11 mouse cellular contexts compared by ENCODE assay signal in the genomic region with DNA sequence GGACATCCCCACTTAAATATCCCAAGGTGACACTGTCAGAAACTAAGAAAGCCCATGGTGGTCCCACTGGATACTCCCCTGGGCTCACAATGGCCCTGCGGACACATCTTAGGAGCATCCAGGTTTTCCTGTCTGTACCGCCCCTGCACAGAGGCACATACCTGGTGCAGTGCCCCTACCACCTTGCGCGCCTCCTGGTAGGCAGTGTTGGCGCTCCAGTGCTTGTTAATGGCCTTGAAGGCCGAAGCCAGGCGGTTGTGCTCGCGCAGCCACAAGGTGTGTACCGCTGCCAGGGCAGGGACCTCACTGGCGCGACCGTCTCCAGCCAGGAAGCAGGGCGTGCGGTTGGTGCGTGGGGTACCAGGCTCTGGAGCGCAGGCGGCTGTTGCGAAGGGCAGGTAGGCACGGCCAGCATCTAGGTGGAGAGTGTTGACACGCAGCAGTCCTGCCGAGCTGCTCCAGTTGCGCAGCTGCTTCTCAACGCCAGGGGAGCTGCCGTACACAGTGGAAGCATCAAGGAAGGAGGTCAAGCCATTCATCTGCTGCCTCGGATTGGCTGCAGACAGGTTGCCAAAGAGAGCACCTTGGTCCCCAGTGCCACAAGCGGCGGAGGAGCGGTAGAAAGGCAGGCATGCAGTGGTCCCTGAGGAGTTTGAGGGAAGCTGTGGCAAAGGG. TPM values are rescaled to one million over a fixed set of nuclear protein-coding genes. Genes with fewer than 3 reads are reported as not detected.
DNase-seq lines count a peak whose midpoint lies in the region; ATAC-seq and TF ChIP-seq lines count a peak whose summit lies in the region.
"Had no signal": no experiment of that assay in that cellular context is flagged by ENCODE, and none has a peak within 500 bp of the region (broad histone marks: within the 10 kb centered on the region; RNA-seq: fewer than 3 reads in every experiment).

No protein-coding gene starts in this region.

- no peak overlapping the region for H3K27ac ChIP-seq in kidney, embryonic 15.5 days
- no peak overlapping the region for H3K27ac ChIP-seq in kidney, embryonic 14.5 days (ENCODE audit: low read depth, low read length)
- H3K27ac ChIP-seq in limb, embryonic 10.5 days, result no peak overlapping the region

- H3K36me3 ChIP-seq in kidney, embryonic 15.5 days, result no peaks in the 10 kb centered on the region
- no peaks in the 10 kb centered on the region for H3K36me3 ChIP-seq in kidney, embryonic 14.5 days (ENCODE audit: control insufficient read depth, insufficient read depth, low read length)
- no peaks in the 10 kb centered on the region for H3K36me3 ChIP-seq in E14TG2a.4 (ENCODE audit: insufficient read depth, low read length)
- H3K36me3 ChIP-seq in limb, embryonic 10.5 days, result no peaks in the 10 kb centered on the region

- 39% methylated on average over 29 of the region's 29 CpGs for WGBS in kidney, embryonic 15.5 days
- 37% methylated on average over 29 of the region's 29 CpGs for WGBS in kidney, embryonic 14.5 days
- WGBS in limb, embryonic 10.5 days, result 35% methylated on average over 29 of the region's 29 CpGs

- no peak overlapping the region for H3K9ac ChIP-seq in kidney, embryonic 15.5 days
- H3K9ac ChIP-seq in kidney, embryonic 14.5 days (ENCODE audit: low read depth, low read length), result no peak overlapping the region

- no peaks in the 10 kb centered on the region for H3K9me3 ChIP-seq in kidney, embryonic 15.5 days (replicated peaks)
- no peaks in the 10 kb centered on the region for H3K9me3 ChIP-seq in kidney, embryonic 14.5 days (ENCODE audit: control insufficient read depth, low read length)
- no peaks in the 10 kb centered on the region for H3K9me3 ChIP-seq in E14TG2a.4 (ENCODE audit: low read length)
- H3K9me3 ChIP-seq in limb, embryonic 10.5 days (replicated peaks), result no peaks in the 10 kb centered on the region

- peak overlapping the region; percentile 39 for H3K4me2 ChIP-seq in kidney, embryonic 15.5 days
- H3K4me2 ChIP-seq in kidney, embryonic 14.5 days (replicated peaks; ENCODE audit: low read depth, low read length), result no peak overlapping the region
- H3K4me2 ChIP-seq: liver, embryonic 11.5 days had no signal

- H3K4me1 ChIP-seq in kidney, embryonic 15.5 days, result 0 out of 2 replicates have a peak, but pooled peaks cover 4% of the 10 kb centered on the region
- H3K4me1 ChIP-seq in kidney, embryonic 14.5 days (ENCODE audit: control insufficient read depth, insufficient read depth, low read length), result no peaks in the 10 kb centered on the region
- H3K4me1 ChIP-seq in E14TG2a.4 (replicated peaks; ENCODE audit: low read depth, low read length), result peaks cover 15% of the 10 kb centered on the region
- no peaks in the 10 kb centered on the region for H3K4me1 ChIP-seq in limb, embryonic 10.5 days

- 0 out of 2 replicates have a peak, but pooled peaks have one; percentile 15 for ATAC-seq in kidney, embryonic 15.5 days (replicated peaks; ENCODE audit: low FRiP score)
- ATAC-seq in kidney, embryonic 14.5 days (ENCODE audit: low FRiP score, low TSS enrichment), result no peak
- ATAC-seq in granulocyte monocyte progenitor cell, adult 5-6 weeks (replicated peaks; ENCODE audit: poor library complexity, severe bottlenecking), result no peak
- ATAC-seq in activated CD4-positive, CD25-positive, alpha-beta regulatory T cell, adult 4 months, result no peak

- peak; percentile 14; the same call in 1 of the 2 replicates for TF ChIP-seq CTCF in E14TG2a.4 (conservative IDR thresholded peaks at IDR 0.05; ENCODE audit: low read length)
- peak; percentile 30; the same call in 1 of the 2 replicates for TF ChIP-seq CTCF in brain, embryonic 14.5 days (IDR thresholded peaks at IDR 0.05; ENCODE audit: borderline replicate concordance, extremely low read depth, insufficient read depth, insufficient read length)

- peaks cover 6% of the 10 kb centered on the region; the same call in 1 of the 2 replicates for H3K27me3 ChIP-seq in kidney, embryonic 15.5 days
- H3K27me3 ChIP-seq in kidney, embryonic 14.5 days (ENCODE audit: control insufficient read depth, insufficient read depth, low read length), result no peaks in the 10 kb centered on the region
- peaks cover 19% of the 10 kb centered on the region for H3K27me3 ChIP-seq in E14TG2a.4 (ENCODE audit: insufficient read depth, low read length)
- H3K27me3 ChIP-seq in limb, embryonic 10.5 days (ENCODE audit: low read depth, poor library complexity, severe bottlenecking), result peaks cover 16% of the 10 kb centered on the region; the same call in 1 of the 2 replicates

- TF ChIP-seq POLR2A in brain, embryonic 14.5 days (IDR thresholded peaks at IDR 0.05; ENCODE audit: borderline replicate concordance, extremely low read depth, insufficient read depth, insufficient read length, poor library complexity, severe bottlenecking), result no peak

- DNase-seq in brain, embryonic 14.5 days (ENCODE audit: low read depth), result peak; percentile 34
- DNase-seq in limb, embryonic 10.5 days (ENCODE audit: low spot score), result peak; percentile 38
- no peak for DNase-seq in frontal cortex, postnatal 10 days (ENCODE audit: low spot score in 2 of 2)
- DNase-seq: cerebellum, postnatal 14 days had no signal

- no peak overlapping the region for H3K4me3 ChIP-seq in kidney, embryonic 15.5 days (replicated peaks)
- H3K4me3 ChIP-seq in kidney, embryonic 14.5 days (ENCODE audit: low read length), result no peak overlapping the region
- H3K4me3 ChIP-seq in E14TG2a.4 (replicated peaks; ENCODE audit: low read length), result peak overlapping the region; percentile 77
- peak overlapping the region; percentile 17; the same call in 1 of the 2 replicates for H3K4me3 ChIP-seq in limb, embryonic 10.5 days

RNA-seq across cellular contexts. Expression of a gene that starts 29.4 kb away (rescaled TPM):
- polyA plus RNA-seq in kidney, embryonic 15.5 days (2015; fragmentation: Nextera tagmentation; extraction: Ambion mirVana), result not detected in 2 replicates
- not detected in 2 replicates for polyA plus RNA-seq in kidney, embryonic 14.5 days (2014; fragmentation: Nextera tagmentation; extraction: Ambion mirVana)
- 0.19 and 0.26 TPM in 2 replicates for polyA plus RNA-seq in brain, embryonic 14.5 days (2012; rRNA removed)
- polyA plus RNA-seq in limb, embryonic 10.5 days (2016; fragmentation: Nextera tagmentation; extraction: Ambion mirVana), result not detected in 2 replicates
- not detected in 2 replicates for total RNA-seq in granulocyte monocyte progenitor cell, adult 5-6 weeks (2014; fragmentation: Nextera tagmentation)
- not detected in 2 replicates for total RNA-seq in granulocyte monocyte progenitor cell, adult 5-6 weeks (2017)
- polyA plus RNA-seq in activated CD4-positive, CD25-positive, alpha-beta regulatory T cell, adult 4 months (2017; shearing (Covaris generic)), result not detected
- total RNA-seq: heart, postnatal 10 days had no signal
- polyA plus RNA-seq: liver, embryonic 11.5 days had no signal

Comparison
In these comparisons a context has a peak if more than half of its experiments do, and no peak if none do; other contexts are left out.
1. H3K4me3 ChIP-seq: peak in E14TG2a.4 (single experiment) and limb, embryonic 10.5 days (single experiment); none in kidney, embryonic 15.5 days (single experiment) and kidney, embryonic 14.5 days (single experiment).
2. DNase-seq: peak in brain, embryonic 14.5 days (single experiment) and limb, embryonic 10.5 days (single experiment); none in frontal cortex, postnatal 10 days (0 of 2).